Mouse (Mus musculus) adrenal gland, postnatal 4 days (tissue): ENCODE results near the gene Vmn1r185. TPM values are rescaled to one million over a fixed set of nuclear protein-coding genes. Genes with fewer than 3 reads are reported as not detected.
"Not testable (repeated sequence)": the region's sequence is repeated elsewhere in the genome, so short reads cannot be mapped to it uniquely, and the experiment has no call there.

ENCODE experiments used
- DNase-seq, 2 experiments: peaks; one replicate each; pipeline ENCODE4 v3.0.0; 2021 to 2022; ENCODE audit warnings: low spot score in 2 of 2, mixed read lengths in 2 of 2
- long read RNA-seq, 2 experiments: library from polyadenylated mRNA; stranded (forward); transcript quantifications; one replicate each; pipeline ENCODE4 v2.0.0; 2021
- total RNA-seq, 2 experiments: library from RNA; stranded (reverse); gene quantifications; 2 replicates each; pipeline ENCODE4 v1.2.3; 2021

The Vmn1r185 gene
- total RNA-seq, result not detected
- long read RNA-seq, experiment 1, result 0 reads
- long read RNA-seq, experiment 2, result 0 reads

DNA sequence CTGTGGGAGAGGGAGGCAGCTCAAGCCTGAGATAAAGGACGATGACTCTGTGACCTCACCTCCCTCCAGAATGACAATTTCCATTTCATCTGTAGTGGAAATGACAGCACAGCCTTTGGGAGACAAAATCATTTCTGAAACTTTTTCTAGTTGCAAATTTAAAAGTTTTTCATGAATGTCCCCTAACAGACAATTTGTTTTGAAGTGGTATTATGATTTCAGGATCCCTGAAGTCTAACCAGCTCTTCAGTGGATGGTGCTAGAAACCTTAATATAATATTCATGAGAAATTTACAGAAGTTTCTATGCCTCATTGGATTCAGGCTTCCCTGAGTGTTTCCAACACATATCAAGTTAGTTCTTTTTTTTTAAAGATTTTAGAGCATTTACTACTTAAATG is at the start of gene Vmn1r185:
Gene Vmn1r185, minus strand, starts transcription at position 101 of the 400 bp plus-strand sequence.
- DNase-seq, result not testable (repeated sequence)

GRCm38 (mm10) chr7:26667466-26667865 is 49.2 kb upstream of the Vmn1r185 start:
- DNase-seq, result not testable (repeated sequence)

DNA sequence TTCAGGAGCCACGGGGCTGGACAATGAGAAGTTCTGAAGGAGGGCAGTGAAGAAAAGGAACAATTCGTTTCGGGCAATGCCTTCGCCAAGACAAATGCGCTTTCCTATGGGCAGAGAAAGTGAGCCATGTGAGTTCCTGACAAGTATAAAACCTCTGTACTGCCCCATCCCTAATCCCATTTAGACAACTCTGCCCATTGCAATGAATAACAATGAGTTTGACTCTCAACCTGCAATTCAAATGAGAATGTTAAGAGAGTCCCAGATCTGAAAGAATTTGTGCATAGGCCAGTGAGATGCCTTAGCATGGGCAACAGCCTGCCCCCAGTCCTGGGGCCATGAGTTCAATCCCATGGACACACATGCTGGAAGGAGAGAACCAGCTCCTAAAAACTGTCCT is 47.7 kb upstream of the Vmn1r185 start:
- no peak for DNase-seq

GRCm38 (mm10) chr7:26589774-26590173 is 28.5 kb downstream of the Vmn1r185 start:
- DNase-seq, result no peak

DNA sequence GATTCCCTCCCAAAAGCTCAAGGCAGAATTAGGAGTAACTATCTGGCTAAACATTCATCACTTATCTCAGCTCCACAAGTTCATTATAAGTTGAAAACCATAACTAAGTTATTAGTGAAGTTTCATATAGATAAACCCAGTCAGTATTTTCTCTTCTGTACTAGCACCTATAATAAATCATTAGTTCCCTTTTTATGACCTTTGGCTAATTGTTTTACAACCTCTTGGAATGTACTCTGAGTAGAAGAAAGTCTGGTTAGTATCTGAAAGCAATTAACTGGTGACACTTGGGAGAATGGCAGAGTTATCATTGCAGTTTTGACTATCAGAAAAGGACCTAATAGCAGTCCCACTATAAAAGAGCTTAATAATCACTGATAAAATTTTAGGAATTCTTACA is 29.2 kb downstream of the Vmn1r185 start:
- no peak for DNase-seq

Other genes with a start within 250 kb of the Vmn1r185 start
- gene Nlrp9c, start 214.8 kb downstream of the Vmn1r185 start, total RNA-seq, result not detected
- gene Nlrp4a, start 183.4 kb downstream of the Vmn1r185 start, total RNA-seq, result not detected
- gene Nlrp9a, start 83.4 kb downstream of the Vmn1r185 start, total RNA-seq, result not detected
- not detected for gene Cyp2b23, start 68.0 kb upstream of the Vmn1r185 start, total RNA-seq
- gene Cyp2b19, start 138.7 kb upstream of the Vmn1r185 start, total RNA-seq, result not detected
- 1 to 10 TPM in 1 of 2 experiments, not detected in 1; 1.8 TPM for gene Cyp2g1, start 190.4 kb upstream of the Vmn1r185 start, total RNA-seq
- gene Cyp2a5, start 216.8 kb upstream of the Vmn1r185 start, total RNA-seq, result 1 to 10 TPM in 1 of 2 experiments, not detected in 1; 2.9 TPM